ENCODE assay signal across 15 mouse cellular contexts in the genomic region with DNA sequence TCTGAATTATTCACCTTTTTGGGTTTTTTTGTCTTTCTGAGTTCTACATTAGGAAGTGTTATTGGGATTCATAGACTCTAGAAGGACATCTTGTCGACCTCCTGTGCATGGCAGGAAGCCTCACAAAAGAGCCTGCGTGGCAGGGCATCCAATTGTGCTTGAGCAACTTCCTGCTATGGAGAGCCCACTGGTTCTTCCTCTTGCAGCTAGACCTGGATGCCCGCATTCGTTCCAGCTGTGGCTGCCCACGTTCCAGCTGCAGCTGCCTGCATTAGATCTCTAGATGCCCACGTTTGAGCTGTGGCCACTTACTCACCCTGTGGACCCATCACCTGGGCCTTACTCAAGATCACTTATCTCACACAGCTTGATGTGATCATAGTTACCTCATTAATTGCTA.
"Had no signal": no experiment of that assay in that cellular context is flagged by ENCODE, and none has a peak within 500 bp of the region (broad histone marks: within the 10 kb centered on the region; RNA-seq: fewer than 3 reads in every experiment).

No protein-coding gene starts in this region.

- DNase-seq: gastrocnemius, postnatal 14 days; gastrocnemius, postnatal 36 days; heart, postnatal 10 days; heart, postnatal 4 days; kidney, adult 18-20 months; kidney, adult 8-10 months; kidney, postnatal 10 days; kidney, postnatal 25 days; kidney, postnatal 4 days; left cerebral cortex, postnatal 4 days had no signal

- ATAC-seq: hindbrain, embryonic 16.5 days; inflammation-experienced regulatory T-cells, adult 6 months; intestine, embryonic 15.5 days; intestine, postnatal 0 days; liver, embryonic 12.5 days had no signal
